Mouse (Mus musculus) brain, embryonic 14.5 days (tissue): ENCODE data around the gene Prrc2c.

ENCODE experiments used
- CTCF ChIP-seq: fragments of 200-500 bp; IDR thresholded peaks from 2 replicates; pipeline ENCODE4 v1.5.1; 2012; ENCODE audit warnings: inconsistent platforms, mild to moderate bottlenecking, moderate library complexity, borderline replicate concordance; ENCODE audit not compliant: insufficient read depth, insufficient read length; ENCODE audit errors: extremely low read depth
- POLR2A ChIP-seq: fragments of 200-500 bp; IDR thresholded peaks from 2 replicates; pipeline ENCODE4 v1.6.1; 2012; ENCODE audit warnings: mild to moderate bottlenecking, inconsistent platforms, borderline replicate concordance; ENCODE audit not compliant: poor library complexity, insufficient read depth, insufficient read length, severe bottlenecking; ENCODE audit errors: extremely low read depth

DNA sequence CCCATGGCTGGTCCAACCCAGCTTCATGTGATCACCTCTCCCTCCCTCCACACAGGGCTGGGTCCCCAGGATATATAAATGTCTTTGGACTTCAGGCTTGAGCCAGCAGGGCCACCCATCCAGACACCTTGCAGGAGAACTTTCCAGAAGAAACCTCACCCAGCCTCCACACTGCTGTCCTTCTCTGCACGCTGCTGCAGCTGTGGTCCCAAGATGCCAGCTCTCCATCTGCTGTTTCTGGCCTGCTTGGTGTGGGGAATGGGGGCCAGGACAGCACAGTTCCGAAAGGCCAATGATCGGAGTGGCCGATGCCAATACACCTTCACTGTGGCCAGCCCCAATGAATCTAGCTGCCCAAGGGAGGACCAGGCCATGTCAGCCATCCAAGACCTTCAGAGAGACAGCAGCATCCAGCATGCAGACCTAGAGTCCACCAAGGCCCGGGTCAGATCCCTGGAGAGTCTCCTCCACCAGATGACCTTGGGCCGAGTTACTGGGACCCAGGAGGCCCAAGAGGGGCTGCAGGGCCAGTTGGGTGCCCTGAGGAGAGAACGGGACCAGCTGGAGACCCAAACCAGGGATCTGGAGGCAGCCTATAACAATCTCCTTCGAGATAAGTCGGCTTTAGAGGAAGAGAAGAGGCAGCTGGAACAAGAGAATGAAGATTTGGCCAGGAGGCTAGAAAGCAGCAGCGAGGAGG, 101.2 kb downstream of the Prrc2c start, which contains the start of gene Myoc:
- TF ChIP-seq POLR2A = no peak
- no peak for TF ChIP-seq CTCF
